Comparison of ENCODE assay signal across 9 mouse cellular contexts in genomic region chr15:88716350-88716749, GRCm38 (mm10). TPM values are rescaled to one million over a fixed set of nuclear protein-coding genes. Genes with fewer than 3 reads are reported as not detected.
DNase-seq lines count a peak whose midpoint lies in the region; ATAC-seq and TF ChIP-seq lines count a peak whose summit lies in the region.
"Had no signal": no experiment of that assay in that cellular context is flagged by ENCODE, and none has a peak within 500 bp of the region (broad histone marks: within the 10 kb centered on the region; RNA-seq: fewer than 3 reads in every experiment).

No protein-coding gene starts in this region.

- H3K9me3 ChIP-seq in embryonic facial prominence, embryonic 11.5 days (replicated peaks; ENCODE audit: control insufficient read depth, low read length) = no peaks in the 10 kb centered on the region
- H3K9me3 ChIP-seq in embryonic facial prominence, embryonic 10.5 days = no peaks in the 10 kb centered on the region
- no peaks in the 10 kb centered on the region for H3K9me3 ChIP-seq in lung, postnatal 0 days (ENCODE audit: low read length)
- H3K9me3 ChIP-seq: limb, embryonic 13.5 days had no signal

- no peak overlapping the region for H3K4me2 ChIP-seq in embryonic facial prominence, embryonic 11.5 days (ENCODE audit: low read depth, low read length)
- no peak overlapping the region for H3K4me2 ChIP-seq in lung, postnatal 0 days (replicated peaks; ENCODE audit: low read depth, low read length)
- H3K4me2 ChIP-seq: limb, embryonic 13.5 days had no signal

- no peak for TF ChIP-seq POLR2A in small intestine, adult 2 months (IDR thresholded peaks at IDR 0.05; ENCODE audit: low read depth, low read length)

- no peak for TF ChIP-seq EP300 in lung, postnatal 0 days (IDR thresholded peaks at IDR 0.05)

- H3K27ac ChIP-seq in embryonic facial prominence, embryonic 11.5 days (replicated peaks; ENCODE audit: low read depth, low read length) = no peak overlapping the region
- H3K27ac ChIP-seq in embryonic facial prominence, embryonic 10.5 days (replicated peaks) = no peak overlapping the region
- H3K27ac ChIP-seq in lung, postnatal 0 days (ENCODE audit: low read length) = no peak overlapping the region
- H3K27ac ChIP-seq in small intestine, adult 2 months (ENCODE audit: insufficient read depth, low read depth, low read length) = no peak overlapping the region
- H3K27ac ChIP-seq: limb, embryonic 13.5 days had no signal

- peak; percentile 44 for DNase-seq in embryonic facial prominence, embryonic 11.5 days (ENCODE audit: low spot score)
- no peak for DNase-seq in embryonic facial prominence, embryonic 10.5 days (ENCODE audit: low spot score)
- DNase-seq in lung, postnatal 0 days (ENCODE audit: low spot score) = peak; percentile 28
- DNase-seq in lung, postnatal 14 days = no peak
- DNase-seq in embryo, embryonic 10.5 days (ENCODE audit: low spot score) = peak; percentile 39
- DNase-seq in urinary bladder, postnatal 10 days (ENCODE audit: low spot score) = no peak
- no peak for DNase-seq in ovary, postnatal 36 days (ENCODE audit: low spot score)

- H3K4me1 ChIP-seq in embryonic facial prominence, embryonic 11.5 days (ENCODE audit: control insufficient read depth, insufficient read depth, low read length) = no peaks in the 10 kb centered on the region
- H3K4me1 ChIP-seq in embryonic facial prominence, embryonic 10.5 days = no peaks in the 10 kb centered on the region
- H3K4me1 ChIP-seq in lung, postnatal 0 days (ENCODE audit: insufficient read depth, low read depth, low read length) = no peaks in the 10 kb centered on the region
- H3K4me1 ChIP-seq in small intestine, adult 2 months (ENCODE audit: control insufficient read depth, insufficient read depth, insufficient read length, low read length) = no peaks in the 10 kb centered on the region

- TF ChIP-seq CTCF in lung, postnatal 0 days (IDR thresholded peaks at IDR 0.05) = peak; percentile 68
- TF ChIP-seq CTCF in small intestine, adult 2 months (IDR thresholded peaks at IDR 0.05; ENCODE audit: extremely low read depth, insufficient read length, insufficient replicate concordance, low read depth, low read length) = peak; percentile 49; the same call in 1 of the 2 replicates

- peaks cover 18% of the 10 kb centered on the region for H3K36me3 ChIP-seq in embryonic facial prominence, embryonic 11.5 days (replicated peaks; ENCODE audit: control insufficient read depth, insufficient read depth, low read depth, low read length)
- H3K36me3 ChIP-seq in embryonic facial prominence, embryonic 10.5 days (replicated peaks) = peaks cover 100% of the 10 kb centered on the region
- H3K36me3 ChIP-seq in lung, postnatal 0 days (ENCODE audit: insufficient read depth, low read length) = peaks cover 49% of the 10 kb centered on the region
- peaks cover 60% of the 10 kb centered on the region for H3K36me3 ChIP-seq in small intestine, adult 2 months (ENCODE audit: control insufficient read depth, insufficient read depth, low read length)

- no peak overlapping the region for H3K4me3 ChIP-seq in embryonic facial prominence, embryonic 11.5 days (ENCODE audit: low read depth, low read length)
- no peak overlapping the region for H3K4me3 ChIP-seq in embryonic facial prominence, embryonic 10.5 days
- H3K4me3 ChIP-seq in lung, postnatal 0 days (ENCODE audit: low read depth, low read length) = no peak overlapping the region
- H3K4me3 ChIP-seq in small intestine, adult 2 months (ENCODE audit: low read depth, low read length) = no peak overlapping the region
- H3K4me3 ChIP-seq: limb, embryonic 13.5 days had no signal

- no peaks in the 10 kb centered on the region for H3K27me3 ChIP-seq in embryonic facial prominence, embryonic 11.5 days (ENCODE audit: control insufficient read depth, insufficient read depth, low read length)
- H3K27me3 ChIP-seq in embryonic facial prominence, embryonic 10.5 days (replicated peaks; ENCODE audit: low read depth, poor library complexity, severe bottlenecking) = no peaks in the 10 kb centered on the region
- H3K27me3 ChIP-seq in lung, postnatal 0 days (replicated peaks; ENCODE audit: insufficient read depth, low read length) = no peaks in the 10 kb centered on the region
- H3K27me3 ChIP-seq in small intestine, adult 2 months (ENCODE audit: control insufficient read depth, insufficient read depth, low read length) = no peaks in the 10 kb centered on the region
- H3K27me3 ChIP-seq: limb, embryonic 13.5 days had no signal

- H3K9ac ChIP-seq in embryonic facial prominence, embryonic 11.5 days (replicated peaks; ENCODE audit: low read length) = no peak overlapping the region
- no peak overlapping the region for H3K9ac ChIP-seq in lung, postnatal 0 days (replicated peaks; ENCODE audit: low read depth)
- H3K9ac ChIP-seq: limb, embryonic 13.5 days had no signal

- no peak for ATAC-seq in embryonic facial prominence, embryonic 11.5 days (replicated peaks; ENCODE audit: insufficient number of reproducible peaks, low FRiP score, low TSS enrichment, low read depth)
- ATAC-seq in lung, postnatal 0 days = no peak

RNA-seq across cellular contexts. Expression of gene Brd1, which starts 17.7 kb away (rescaled TPM):
- polyA plus RNA-seq in embryonic facial prominence, embryonic 11.5 days (2014; fragmentation: Nextera tagmentation; extraction: Ambion mirVana) = 24.0 and 24.3 TPM in 2 replicates
- polyA plus RNA-seq in embryonic facial prominence, embryonic 10.5 days (2016; fragmentation: Nextera tagmentation; extraction: Ambion mirVana) = 22.2 and 23.5 TPM in 2 replicates
- polyA plus RNA-seq in lung, postnatal 0 days (2015; fragmentation: Nextera tagmentation; extraction: Ambion mirVana) = 17.1 and 18.1 TPM in 2 replicates
- 6.9 and 15.7 TPM in 2 replicates for polyA plus RNA-seq in small intestine, adult 2 months (2012; rRNA removed)

RNA-seq across cellular contexts. Expression of gene Zbed4, which starts 35.1 kb away (rescaled TPM):
- 35.8 and 36.7 TPM in 2 replicates for polyA plus RNA-seq in embryonic facial prominence, embryonic 11.5 days (2014; fragmentation: Nextera tagmentation; extraction: Ambion mirVana)
- polyA plus RNA-seq in embryonic facial prominence, embryonic 10.5 days (2016; fragmentation: Nextera tagmentation; extraction: Ambion mirVana) = 38.5 and 39.3 TPM in 2 replicates
- polyA plus RNA-seq in lung, postnatal 0 days (2015; fragmentation: Nextera tagmentation; extraction: Ambion mirVana) = 4.7 and 4.8 TPM in 2 replicates
- polyA plus RNA-seq in small intestine, adult 2 months (2012; rRNA removed) = 2.9 and 3.9 TPM in 2 replicates

Comparison
In these comparisons a context has a peak if more than half of its experiments do, and no peak if none do; other contexts are left out.
1. DNase-seq: peak in embryonic facial prominence, embryonic 11.5 days (single experiment), lung, postnatal 0 days (single experiment) and embryo, embryonic 10.5 days (single experiment); none in embryonic facial prominence, embryonic 10.5 days (single experiment), lung, postnatal 14 days (single experiment), urinary bladder, postnatal 10 days (single experiment) and ovary, postnatal 36 days (single experiment).